Mouse (Mus musculus) bone marrow, adult 2 months (tissue): ENCODE data around the gene Nipsnap1.

Experiments
- CTCF ChIP-seq: fragments of 200-500 bp; IDR thresholded peaks from 2 replicates; pipeline ENCODE4 v1.5.1; 2011; ENCODE audit warnings: low read length, control low read depth; ENCODE audit not compliant: control insufficient read depth, insufficient read depth
- POLR2A ChIP-seq: fragments of 200-500 bp; IDR thresholded peaks from 2 replicates; pipeline ENCODE4 v1.6.1; 2011; ENCODE audit warnings: low read depth, mild to moderate bottlenecking, control low read depth, low read length, borderline replicate concordance; ENCODE audit not compliant: control insufficient read depth

- TF ChIP-seq CTCF (no peak), POLR2A (no peak)
Measured at GRCm38 (mm10) chr11:4838235-4838634, 35.5 kb upstream of the Nipsnap1 start.
